Comparison of ENCODE assay signal across 21 mouse cellular contexts in the genomic region with DNA sequence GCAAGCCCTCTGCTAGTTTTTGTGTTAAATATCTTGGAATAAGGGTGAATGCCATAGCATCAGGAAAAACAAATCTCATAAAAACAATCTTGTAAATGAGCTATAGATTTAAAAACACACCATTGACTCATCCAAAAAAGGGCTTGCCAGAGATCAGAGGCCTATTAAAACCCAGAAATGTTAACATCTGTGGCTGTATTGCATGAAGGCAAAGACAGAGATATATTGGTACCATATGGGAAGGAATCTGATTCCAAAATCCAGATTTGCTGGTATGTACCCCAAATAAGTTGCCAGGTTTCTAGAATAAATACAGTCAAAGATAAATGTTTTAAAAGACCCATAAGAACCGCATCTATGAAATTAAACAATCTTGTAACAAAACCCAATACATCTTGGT.
DNase-seq lines count a peak whose midpoint lies in the region; ATAC-seq lines count a peak whose summit lies in the region.
"Had no signal": no experiment of that assay in that cellular context is flagged by ENCODE, and none has a peak within 500 bp of the region (broad histone marks: within the 10 kb centered on the region; RNA-seq: fewer than 3 reads in every experiment).

No protein-coding gene starts in this region.

- no peaks in the 10 kb centered on the region for H3K36me3 ChIP-seq in embryonic facial prominence, embryonic 11.5 days (replicated peaks; ENCODE audit: control insufficient read depth, insufficient read depth, low read depth, low read length)
- no peaks in the 10 kb centered on the region for H3K36me3 ChIP-seq in embryonic facial prominence, embryonic 10.5 days (replicated peaks)
- H3K36me3 ChIP-seq in embryonic facial prominence, embryonic 14.5 days (ENCODE audit: control insufficient read depth, insufficient read depth, low read length): no peaks in the 10 kb centered on the region
- no peaks in the 10 kb centered on the region for H3K36me3 ChIP-seq in forebrain, embryonic 10.5 days (replicated peaks)
- H3K36me3 ChIP-seq: embryonic facial prominence, embryonic 12.5 days; embryonic facial prominence, embryonic 15.5 days; forebrain, embryonic 15.5 days had no signal

- no peaks in the 10 kb centered on the region for H3K9me3 ChIP-seq in embryonic facial prominence, embryonic 11.5 days (replicated peaks; ENCODE audit: control insufficient read depth, low read length)
- H3K9me3 ChIP-seq in embryonic facial prominence, embryonic 10.5 days: no peaks in the 10 kb centered on the region
- no peaks in the 10 kb centered on the region for H3K9me3 ChIP-seq in embryonic facial prominence, embryonic 14.5 days (ENCODE audit: control insufficient read depth, low read length)
- H3K9me3 ChIP-seq in forebrain, embryonic 10.5 days: no peaks in the 10 kb centered on the region
- H3K9me3 ChIP-seq: embryonic facial prominence, embryonic 12.5 days; embryonic facial prominence, embryonic 15.5 days; forebrain, embryonic 13.5 days; forebrain, embryonic 15.5 days had no signal

- WGBS in embryonic facial prominence, embryonic 11.5 days: 70% methylated on average over 1 of the region's 1 CpGs
- WGBS in embryonic facial prominence, embryonic 10.5 days: 84% methylated on average over 1 of the region's 1 CpGs
- 61% methylated on average over 1 of the region's 1 CpGs for WGBS in embryonic facial prominence, embryonic 14.5 days
- 100% methylated on average over 1 of the region's 1 CpGs for WGBS in forebrain, embryonic 10.5 days

- no peaks in the 10 kb centered on the region for H3K27me3 ChIP-seq in embryonic facial prominence, embryonic 11.5 days (ENCODE audit: control insufficient read depth, insufficient read depth, low read length)
- H3K27me3 ChIP-seq in embryonic facial prominence, embryonic 10.5 days (replicated peaks; ENCODE audit: low read depth, poor library complexity, severe bottlenecking): no peaks in the 10 kb centered on the region
- no peaks in the 10 kb centered on the region for H3K27me3 ChIP-seq in embryonic facial prominence, embryonic 14.5 days (replicated peaks; ENCODE audit: control insufficient read depth, insufficient read depth, low read length)
- H3K27me3 ChIP-seq in forebrain, embryonic 10.5 days (ENCODE audit: poor library complexity, severe bottlenecking): no peaks in the 10 kb centered on the region
- H3K27me3 ChIP-seq: embryonic facial prominence, embryonic 12.5 days; embryonic facial prominence, embryonic 15.5 days; forebrain, embryonic 13.5 days; forebrain, embryonic 15.5 days; Patski had no signal

- no peak overlapping the region for H3K9ac ChIP-seq in embryonic facial prominence, embryonic 11.5 days (replicated peaks; ENCODE audit: low read length)
- no peak overlapping the region for H3K9ac ChIP-seq in embryonic facial prominence, embryonic 14.5 days (ENCODE audit: low read depth, low read length)
- H3K9ac ChIP-seq: embryonic facial prominence, embryonic 12.5 days; embryonic facial prominence, embryonic 15.5 days; forebrain, embryonic 13.5 days; forebrain, embryonic 15.5 days; forebrain, postnatal 0 days had no signal

- H3K4me1 ChIP-seq in embryonic facial prominence, embryonic 11.5 days (ENCODE audit: control insufficient read depth, insufficient read depth, low read length): no peaks in the 10 kb centered on the region
- H3K4me1 ChIP-seq in embryonic facial prominence, embryonic 10.5 days: peaks cover 4% of the 10 kb centered on the region; the same call in 1 of the 2 replicates
- 0 out of 2 replicates have a peak, but pooled peaks cover 2% of the 10 kb centered on the region for H3K4me1 ChIP-seq in embryonic facial prominence, embryonic 14.5 days (ENCODE audit: control insufficient read depth, insufficient read depth, low read length)
- H3K4me1 ChIP-seq in forebrain, embryonic 10.5 days: no peaks in the 10 kb centered on the region
- H3K4me1 ChIP-seq: embryonic facial prominence, embryonic 12.5 days; embryonic facial prominence, embryonic 15.5 days; forebrain, embryonic 13.5 days; forebrain, embryonic 15.5 days had no signal

- no peak overlapping the region for H3K4me3 ChIP-seq in embryonic facial prominence, embryonic 11.5 days (ENCODE audit: low read depth, low read length)
- H3K4me3 ChIP-seq in embryonic facial prominence, embryonic 10.5 days: no peak overlapping the region
- no peak overlapping the region for H3K4me3 ChIP-seq in embryonic facial prominence, embryonic 14.5 days (ENCODE audit: low read depth, low read length)
- H3K4me3 ChIP-seq in forebrain, embryonic 10.5 days: no peak overlapping the region
- H3K4me3 ChIP-seq: embryonic facial prominence, embryonic 12.5 days; embryonic facial prominence, embryonic 15.5 days; erythroblast, embryonic 14.5 days; forebrain, embryonic 13.5 days; forebrain, embryonic 15.5 days had no signal

- ATAC-seq in embryonic facial prominence, embryonic 11.5 days (replicated peaks; ENCODE audit: insufficient number of reproducible peaks, low FRiP score, low TSS enrichment, low read depth): no peak
- no peak for ATAC-seq in embryonic facial prominence, embryonic 14.5 days (ENCODE audit: low read depth)
- ATAC-seq: activated CD4-positive, CD25-positive, alpha-beta regulatory T cell, adult 4 months; forebrain, embryonic 13.5 days; forebrain, embryonic 15.5 days; forebrain, postnatal 0 days; Patski had no signal

- no peak overlapping the region for H3K27ac ChIP-seq in embryonic facial prominence, embryonic 11.5 days (replicated peaks; ENCODE audit: low read depth, low read length)
- no peak overlapping the region for H3K27ac ChIP-seq in embryonic facial prominence, embryonic 10.5 days (replicated peaks)
- H3K27ac ChIP-seq in embryonic facial prominence, embryonic 14.5 days (replicated peaks; ENCODE audit: low read depth, low read length): no peak overlapping the region
- H3K27ac ChIP-seq in forebrain, embryonic 10.5 days: no peak overlapping the region
- H3K27ac ChIP-seq: embryonic facial prominence, embryonic 12.5 days; embryonic facial prominence, embryonic 15.5 days; forebrain, embryonic 13.5 days; forebrain, embryonic 15.5 days had no signal

- no peak overlapping the region for H3K4me2 ChIP-seq in embryonic facial prominence, embryonic 11.5 days (ENCODE audit: low read depth, low read length)
- H3K4me2 ChIP-seq in embryonic facial prominence, embryonic 14.5 days (ENCODE audit: low read depth, low read length): no peak overlapping the region
- H3K4me2 ChIP-seq: embryonic facial prominence, embryonic 12.5 days; embryonic facial prominence, embryonic 15.5 days; forebrain, embryonic 13.5 days; forebrain, embryonic 15.5 days had no signal

- DNase-seq in embryonic facial prominence, embryonic 11.5 days (ENCODE audit: low spot score): peak; percentile 32
- DNase-seq in embryonic facial prominence, embryonic 10.5 days (ENCODE audit: low spot score): no peak
- DNase-seq in 3T3-L1 (ENCODE audit: low read depth, low spot score): peak; percentile 35
- peak; percentile 57 for DNase-seq in embryonic facial prominence, embryonic 14.5 days (ENCODE audit: low spot score)
- no peak for DNase-seq in forebrain, embryonic 10.5 days (ENCODE audit: extremely low spot score, low spot score)
- DNase-seq: adrenal gland, adult 8-10 months; adrenal gland, postnatal 14 days; adrenal gland, postnatal 36 days; cerebellum, adult 11-12 months; cerebellum, adult 2 months; cerebellum, adult 9-10 months; cerebellum, postnatal 10 days; cerebellum, postnatal 25 days; forebrain, postnatal 0 days had no signal

Comparison
In these comparisons a context has a peak if more than half of its experiments do, and no peak if none do; other contexts are left out.
1. DNase-seq: peak in embryonic facial prominence, embryonic 11.5 days (single experiment), 3T3-L1 (single experiment) and embryonic facial prominence, embryonic 14.5 days (single experiment); none in embryonic facial prominence, embryonic 10.5 days (single experiment) and forebrain, embryonic 10.5 days (single experiment).